Mouse (Mus musculus) embryonic facial prominence, embryonic 13.5 days (tissue): Measurements from ENCODE around the gene Gm28035. TPM values are rescaled to one million over a fixed set of nuclear protein-coding genes. Genes with fewer than 3 reads are reported as not detected.
A peak's percentile ranks its signal among the peaks of the same experiment; 100 is the strongest.

Source experiments
- ATAC-seq: fragments of 200-750 bp; cut with Nextera tagmentation; 2 replicates; pipeline ENCODE4 v1.8.0; 2017; ENCODE audit warnings: low read depth; ENCODE audit not compliant: insufficient number of reproducible peaks, insufficient read depth, low FRiP score, low TSS enrichment
- H3K27ac ChIP-seq: fragments of 300-500 bp; sonication (generic); 2 replicates; pipeline ENCODE4 v1.5.1; 2015; ENCODE audit warnings: moderate library complexity, mild to moderate bottlenecking, inconsistent platforms
- H3K27me3 ChIP-seq: fragments of 300-500 bp; sonication (generic); 2 replicates; pipeline ENCODE4 v1.6.1; 2015; ENCODE audit warnings: mild to moderate bottlenecking, inconsistent platforms
- H3K36me3 ChIP-seq: fragments of 300-500 bp; sonication (generic); 2 replicates; pipeline ENCODE4 v1.6.1; 2015; ENCODE audit warnings: mild to moderate bottlenecking, inconsistent platforms
- H3K4me1 ChIP-seq: fragments of 300-500 bp; sonication (generic); 2 replicates; pipeline ENCODE4 v1.6.1; 2015; ENCODE audit warnings: inconsistent platforms
- H3K4me2 ChIP-seq: fragments of 300-500 bp; sonication (generic); 2 replicates; pipeline ENCODE4 v1.6.1; 2015; ENCODE audit warnings: moderate library complexity, mild to moderate bottlenecking, inconsistent platforms
- H3K4me3 ChIP-seq: fragments of 300-500 bp; sonication (generic); 2 replicates; pipeline ENCODE4 v1.5.1; 2015; ENCODE audit warnings: mild to moderate bottlenecking, inconsistent platforms
- H3K9ac ChIP-seq: fragments of 300-500 bp; sonication (generic); 2 replicates; pipeline ENCODE4 v1.6.1; 2015; ENCODE audit warnings: mild to moderate bottlenecking, inconsistent platforms
- H3K9me3 ChIP-seq: fragments of 300-500 bp; sonication (generic); 2 replicates; pipeline ENCODE4 v1.6.1; 2016; ENCODE audit warnings: inconsistent platforms
- WGBS: fragments of 180-500 bp; shearing (Covaris S2); methylation state at CpG from one replicate; pipeline ENCODE4 v1.1.7; 2015; ENCODE audit warnings: mixed read lengths; 5-methylcytosine and 5-hydroxymethylcytosine counted together
- polyA plus RNA-seq: library from polyadenylated mRNA; unstranded; fragments of >200 nt; fragmentation: Nextera tagmentation; extraction: Ambion mirVana; gene quantifications from 2 replicates; pipeline ENCODE4 v1.2.1, GENCODE M21; 2015

Gm28035 gene
- polyA plus RNA-seq, 1 experiment from 2014 or later, result 0.06 TPM

DNA sequence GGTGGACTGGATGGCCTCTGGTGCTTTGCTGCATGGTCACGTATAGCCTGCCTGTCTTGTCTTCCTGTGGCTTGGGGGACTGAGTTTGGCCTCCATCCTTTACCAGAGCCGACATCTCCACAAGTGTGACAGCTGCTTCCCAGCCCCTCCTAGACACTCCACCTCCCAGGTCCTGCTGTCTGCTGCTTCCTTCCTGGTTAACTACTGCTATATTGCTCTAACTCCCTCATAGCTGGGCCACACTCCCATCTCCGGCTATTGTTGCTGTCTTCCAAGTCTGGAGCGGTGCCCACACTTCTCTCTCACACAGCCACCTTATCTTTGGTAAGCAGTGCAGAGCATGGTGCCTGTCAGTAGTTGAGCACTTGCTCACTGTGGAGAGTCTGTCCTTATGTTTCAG is 590 bp upstream of the Gm28035 start:
- Histone ChIP-seq H3K36me3 (peaks cover 42% of the 10 kb centered on the region), H3K9me3 (no peaks in the 10 kb centered on the region), H3K4me3 (no peak overlapping the region), H3K4me2 (no peak overlapping the region; the same call in 1 of the 2 replicates), H3K9ac (peak overlapping the region; percentile 77; the same call in 1 of the 2 replicates), H3K27ac (no peak overlapping the region), H3K4me1 (peaks cover 23% of the 10 kb centered on the region), H3K27me3 (no peaks in the 10 kb centered on the region)
- 78% methylated on average over 4 of the region's 4 CpGs for WGBS
- no peak for ATAC-seq

GRCm38 (mm10) chr2:30242509-30242908 is 2.1 kb downstream of the Gm28035 start:
- H3K4me3 ChIP-seq, result no peak overlapping the region
- no peaks in the 10 kb centered on the region for H3K9me3 ChIP-seq
- no peaks in the 10 kb centered on the region for H3K27me3 ChIP-seq
- H3K4me1 ChIP-seq, result peaks cover 23% of the 10 kb centered on the region
- H3K4me2 ChIP-seq, result no peak overlapping the region
- 44% methylated on average over 4 of the region's 4 CpGs for WGBS
- ATAC-seq, result no peak
- peaks cover 58% of the 10 kb centered on the region for H3K36me3 ChIP-seq
- H3K27ac ChIP-seq, result no peak overlapping the region
- H3K9ac ChIP-seq, result no peak overlapping the region

GRCm38 (mm10) chr2:30243391-30243790 is 3.0 kb downstream of the Gm28035 start:
- WGBS, result 96% methylated on average over 4 of the region's 4 CpGs
- Histone ChIP-seq H3K9me3 (no peaks in the 10 kb centered on the region), H3K4me2 (no peak overlapping the region), H3K27ac (no peak overlapping the region), H3K9ac (no peak overlapping the region), H3K4me3 (no peak overlapping the region), H3K36me3 (peaks cover 63% of the 10 kb centered on the region), H3K4me1 (peaks cover 20% of the 10 kb centered on the region), H3K27me3 (no peaks in the 10 kb centered on the region)
- ATAC-seq, result no peak

DNA sequence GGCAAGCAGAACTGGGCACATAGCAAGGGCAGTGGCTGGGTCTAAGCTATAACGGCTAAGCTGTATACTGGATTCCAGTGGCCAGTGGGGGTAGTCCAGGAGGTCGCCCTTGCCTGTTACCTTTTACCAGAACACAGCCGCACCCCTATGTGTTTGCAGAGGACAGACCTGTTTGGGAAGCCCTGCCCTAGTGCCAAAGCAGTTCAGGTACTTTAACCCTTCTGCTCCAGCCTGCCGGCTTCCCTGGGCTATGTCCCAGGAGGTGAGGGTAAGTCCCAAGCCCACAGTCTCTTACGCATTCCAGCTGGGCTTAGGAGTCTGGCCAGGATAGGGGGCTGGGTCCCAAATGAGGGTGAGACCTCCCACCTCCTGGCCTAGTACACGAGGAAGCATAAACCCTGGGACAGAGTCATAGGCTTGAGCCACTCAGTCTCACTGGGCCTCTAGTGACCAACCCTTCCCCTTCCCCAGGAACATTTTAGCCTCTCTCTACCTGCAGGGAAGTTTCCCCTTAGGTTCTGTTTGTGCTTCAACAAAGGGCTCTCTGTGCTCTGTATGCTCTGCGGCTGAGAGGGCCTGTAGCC is 4.3 kb downstream of the Gm28035 start:
- 0 out of 2 replicates have a peak overlapping the region, but pooled peaks have one; percentile 7 for H3K27ac ChIP-seq

DNA sequence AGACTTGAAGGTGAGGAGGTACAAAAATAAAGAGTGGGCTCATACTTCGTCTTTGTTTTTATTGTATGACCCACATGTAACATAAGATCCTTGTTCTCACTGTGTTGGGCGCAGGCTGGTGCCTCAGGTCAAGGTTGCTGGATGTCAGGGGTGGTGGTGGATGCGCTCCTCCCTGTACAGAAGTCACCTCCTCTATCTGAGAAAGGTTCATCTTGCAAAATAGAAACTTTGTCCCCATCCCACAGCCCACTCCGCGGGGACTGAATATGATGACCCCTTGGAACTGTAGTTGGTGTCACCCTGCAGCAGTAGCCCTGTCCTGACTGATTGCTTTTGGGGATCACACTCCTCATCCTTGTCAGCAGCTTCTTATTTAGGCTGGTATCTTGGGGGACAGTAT is 6.7 kb downstream of the Gm28035 start:
- Histone ChIP-seq H3K27me3 (no peaks in the 10 kb centered on the region), H3K9me3 (no peaks in the 10 kb centered on the region), H3K9ac (no peak overlapping the region), H3K4me1 (peaks cover 13% of the 10 kb centered on the region), H3K27ac (no peak overlapping the region), H3K4me3 (no peak overlapping the region), H3K4me2 (no peak overlapping the region), H3K36me3 (peaks cover 79% of the 10 kb centered on the region)
- ATAC-seq, result no peak
- 86% methylated on average over 5 of the region's 5 CpGs for WGBS

More for the DNA sequence above, 4.3 kb downstream of the Gm28035 start:
- Histone ChIP-seq H3K4me1 (peaks cover 7% of the 10 kb centered on the region), H3K27me3 (no peaks in the 10 kb centered on the region), H3K9me3 (no peaks in the 10 kb centered on the region), H3K4me2 (no peak overlapping the region), H3K4me3 (no peak overlapping the region), H3K9ac (no peak overlapping the region), H3K36me3 (peaks cover 75% of the 10 kb centered on the region)
- ATAC-seq, result no peak
- WGBS, result 54% methylated on average over 7 of the region's 7 CpGs

- WGBS, result 64% methylated on average over 4 of the region's 4 CpGs
- Histone ChIP-seq H3K27ac (no peak overlapping the region), H3K4me2 (no peak overlapping the region), H3K4me1 (peaks cover 14% of the 10 kb centered on the region), H3K9ac (no peak overlapping the region), H3K9me3 (no peaks in the 10 kb centered on the region), H3K36me3 (peaks cover 79% of the 10 kb centered on the region), H3K27me3 (no peaks in the 10 kb centered on the region), H3K4me3 (no peak overlapping the region)
- ATAC-seq, result no peak
Measured at GRCm38 (mm10) chr2:30247681-30248080, 7.3 kb downstream of the Gm28035 start.

- Histone ChIP-seq H3K4me2 (no peak overlapping the region), H3K27me3 (no peaks in the 10 kb centered on the region), H3K4me3 (no peak overlapping the region), H3K4me1 (peaks cover 16% of the 10 kb centered on the region), H3K9me3 (no peaks in the 10 kb centered on the region), H3K36me3 (peaks cover 75% of the 10 kb centered on the region), H3K9ac (0 out of 2 replicates have a peak overlapping the region, but pooled peaks have one; percentile 21), H3K27ac (no peak overlapping the region)
- 98% methylated on average over 3 of the region's 3 CpGs for WGBS
- ATAC-seq, result no peak
Measured at GRCm38 (mm10) chr2:30249182-30249581, 8.8 kb downstream of the Gm28035 start.

DNA sequence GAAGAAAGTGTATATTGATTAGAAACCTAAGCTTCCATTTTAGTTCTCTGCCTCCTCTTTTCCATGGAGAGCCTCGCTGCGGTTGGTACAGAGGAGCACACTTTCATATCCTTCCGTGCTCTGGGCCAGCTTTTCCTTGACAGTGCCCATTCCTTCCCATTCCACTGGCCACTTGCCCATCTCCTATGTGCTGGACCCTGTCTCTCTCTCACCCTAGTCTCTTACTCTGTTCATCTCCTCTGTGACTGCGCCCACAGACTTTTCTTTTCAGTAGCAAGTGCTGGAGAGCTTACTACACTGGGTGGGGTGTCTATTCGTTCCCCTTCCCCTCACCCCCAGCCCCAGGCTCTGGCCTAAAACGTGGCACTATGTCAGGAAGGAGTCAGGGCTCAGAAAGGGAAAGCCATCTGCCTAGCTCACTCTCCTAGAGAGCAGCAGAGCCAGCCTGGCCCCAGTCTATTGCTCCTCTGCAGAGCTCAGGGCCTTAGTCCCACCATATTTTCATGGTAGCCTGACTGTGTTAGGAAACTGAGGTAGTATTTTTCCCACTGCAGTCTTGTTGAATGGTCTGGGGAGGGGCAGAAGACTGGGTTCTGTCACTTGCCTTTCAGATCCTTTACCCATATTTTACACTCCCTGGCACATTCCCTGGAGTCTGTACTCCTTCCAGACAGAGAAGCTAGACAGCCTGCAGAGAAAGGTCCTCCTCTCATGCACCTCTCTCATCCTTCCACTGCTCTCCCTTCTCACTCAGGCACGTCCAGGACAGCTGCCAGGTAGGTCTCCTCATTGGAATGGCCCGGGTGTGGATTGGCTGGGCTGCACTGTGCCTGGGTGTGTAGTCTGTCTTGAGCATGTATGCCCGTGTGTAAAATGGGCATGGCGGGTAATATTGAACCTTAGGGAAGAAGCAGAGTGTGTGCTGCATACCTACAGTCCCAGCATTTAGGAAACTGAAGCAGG is 10.1 kb downstream of the Gm28035 start:
- no peak overlapping the region for H3K27ac ChIP-seq
- H3K27me3 ChIP-seq, result no peaks in the 10 kb centered on the region
- ATAC-seq, result no peak
- H3K9me3 ChIP-seq, result no peaks in the 10 kb centered on the region
- no peak overlapping the region for H3K4me3 ChIP-seq
- no peak overlapping the region for H3K4me2 ChIP-seq
- WGBS, result 87% methylated on average over 10 of the region's 10 CpGs
- peaks cover 77% of the 10 kb centered on the region for H3K36me3 ChIP-seq
- H3K4me1 ChIP-seq, result peaks cover 14% of the 10 kb centered on the region
- no peak overlapping the region for H3K9ac ChIP-seq

GRCm38 (mm10) chr2:30251417-30252104 is 11.2 kb downstream of the Gm28035 start:
- Histone ChIP-seq H3K27me3 (no peaks in the 10 kb centered on the region), H3K27ac (peak overlapping the region; percentile 22; the same call in 1 of the 2 replicates), H3K9me3 (no peaks in the 10 kb centered on the region), H3K36me3 (peaks cover 78% of the 10 kb centered on the region), H3K4me3 (no peak overlapping the region), H3K4me1 (peaks cover 11% of the 10 kb centered on the region), H3K9ac (no peak overlapping the region), H3K4me2 (no peak overlapping the region)
- ATAC-seq, result no peak; the same call in 1 of the 2 replicates
- 78% methylated on average over 5 of the region's 5 CpGs for WGBS

- Histone ChIP-seq H3K9me3 (no peaks in the 10 kb centered on the region), H3K4me1 (peaks cover 11% of the 10 kb centered on the region), H3K4me2 (no peak overlapping the region), H3K36me3 (peaks cover 88% of the 10 kb centered on the region), H3K27ac (no peak overlapping the region), H3K9ac (no peak overlapping the region), H3K4me3 (no peak overlapping the region), H3K27me3 (no peaks in the 10 kb centered on the region)
- no peak for ATAC-seq
- 73% methylated on average over 3 of the region's 3 CpGs for WGBS
Measured at GRCm38 (mm10) chr2:30252521-30252920, 12.2 kb downstream of the Gm28035 start.

DNA sequence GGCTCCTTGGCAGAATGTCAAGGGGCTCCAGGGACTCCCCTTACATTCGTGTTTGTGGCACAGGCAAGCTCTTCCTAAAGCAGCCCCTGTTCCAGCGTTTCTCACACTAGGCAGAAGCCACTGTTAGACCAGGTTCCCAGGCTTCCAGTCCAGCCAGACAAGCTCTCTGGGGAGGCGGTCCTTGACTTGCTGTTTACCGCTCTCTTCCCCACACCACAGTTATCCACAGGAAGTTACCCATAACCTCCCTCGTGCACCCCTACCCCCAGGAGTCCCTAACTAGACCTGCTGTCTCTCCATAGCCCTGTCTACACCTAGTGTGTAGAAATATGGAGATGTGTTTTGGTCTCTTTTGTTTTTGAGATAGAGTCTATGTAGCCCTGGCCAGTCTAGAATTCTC is 13.4 kb downstream of the Gm28035 start:
- no peak for ATAC-seq
- Histone ChIP-seq H3K4me2 (no peak overlapping the region), H3K27me3 (no peaks in the 10 kb centered on the region), H3K4me1 (peaks cover 11% of the 10 kb centered on the region), H3K36me3 (peaks cover 93% of the 10 kb centered on the region), H3K9me3 (no peaks in the 10 kb centered on the region), H3K27ac (no peak overlapping the region), H3K9ac (no peak overlapping the region), H3K4me3 (no peak overlapping the region)
- 80% methylated on average over 5 of the region's 5 CpGs for WGBS
